Mouse (Mus musculus): Measurements from ENCODE around the gene Ino80b.

Ino80b gene

DNA sequence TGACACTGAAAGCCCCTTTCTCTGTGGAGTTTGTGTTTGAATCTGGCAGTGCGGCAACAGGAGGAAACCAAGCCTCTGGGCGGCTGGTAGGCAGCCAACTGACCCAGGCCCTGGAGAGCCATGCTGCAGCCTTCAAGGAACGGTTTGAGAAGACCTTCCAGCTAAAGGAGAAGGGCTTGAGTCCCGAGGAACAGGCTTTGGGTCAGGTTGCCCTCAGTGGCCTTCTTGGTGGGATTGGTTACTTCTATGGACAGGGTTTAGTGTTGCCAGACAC is 8.1 kb downstream of the Ino80b start:
- DNase-seq, result no peak

- DNase-seq, result no peak
These were observed 8.7 kb downstream of the Ino80b start for GRCm38 (mm10) chr6:83116373-83117164.

- DNase-seq, result no peak
These were observed 9.4 kb downstream of the Ino80b start for GRCm38 (mm10) chr6:83115682-83116372.

- DNase-seq, result peak; percentile 96 to 97
These were observed 10.1 kb downstream of the Ino80b start, which contains the start of gene Mogs for GRCm38 (mm10) chr6:83115011-83115671. Gene Mogs (plus strand): TSS chr6:83115496.

- no peak for DNase-seq
These were observed 13.6 kb downstream of the Ino80b start for GRCm38 (mm10) chr6:83111510-83112136.

- peak; percentile 84 to 90 for DNase-seq
These were observed 16.2 kb downstream of the Ino80b start, which contains the start of gene Mrpl53 for GRCm38 (mm10) chr6:83108762-83109668. Gene Mrpl53 (plus strand): TSS chr6:83109040.

DNA sequence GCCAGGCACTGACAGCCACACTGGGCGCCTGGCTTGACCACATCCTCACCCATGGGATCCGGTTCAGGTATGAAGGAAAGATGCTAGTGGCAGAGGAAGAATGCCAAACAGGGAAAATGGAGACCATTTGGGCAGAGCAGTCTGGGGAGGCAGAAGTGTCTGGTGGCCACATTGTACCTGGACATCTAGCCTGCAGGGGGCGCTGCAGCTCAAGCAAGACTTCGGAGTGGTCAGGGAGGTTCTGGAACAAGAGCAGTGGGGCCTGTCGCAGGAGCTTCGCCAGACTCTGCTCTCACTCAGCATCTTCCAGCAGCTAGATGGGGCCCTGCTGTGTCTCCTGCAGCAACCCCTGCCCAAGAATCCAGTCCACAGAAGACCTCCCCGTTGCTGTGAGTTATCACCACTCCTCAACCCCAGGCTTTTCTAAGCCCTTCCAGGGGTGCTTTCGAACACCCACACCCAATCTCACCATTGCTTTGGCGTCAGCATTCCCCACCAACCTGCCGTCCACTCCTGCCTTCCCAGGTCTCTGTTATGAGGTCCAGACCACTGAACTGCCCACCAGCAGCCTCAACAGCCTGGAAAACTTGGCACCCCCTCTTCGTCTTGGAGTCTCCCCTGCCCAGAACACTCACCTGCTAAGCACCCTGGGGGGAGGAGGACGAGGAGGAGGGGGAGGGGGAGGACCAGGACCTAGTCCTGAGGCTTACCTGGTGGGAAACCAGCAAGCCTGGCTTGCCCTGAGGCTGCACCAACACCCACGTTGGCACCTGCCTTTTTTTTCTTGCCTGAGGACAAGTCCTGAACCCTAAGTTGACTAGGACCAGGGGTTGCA is 17.4 kb downstream of the Ino80b start:
- DNase-seq, result peak; percentile 88 to 89

GRCm38 (mm10) chr6:83104158-83104557 is 21.1 kb downstream of the Ino80b start:
- DNase-seq, result no peak

DNA sequence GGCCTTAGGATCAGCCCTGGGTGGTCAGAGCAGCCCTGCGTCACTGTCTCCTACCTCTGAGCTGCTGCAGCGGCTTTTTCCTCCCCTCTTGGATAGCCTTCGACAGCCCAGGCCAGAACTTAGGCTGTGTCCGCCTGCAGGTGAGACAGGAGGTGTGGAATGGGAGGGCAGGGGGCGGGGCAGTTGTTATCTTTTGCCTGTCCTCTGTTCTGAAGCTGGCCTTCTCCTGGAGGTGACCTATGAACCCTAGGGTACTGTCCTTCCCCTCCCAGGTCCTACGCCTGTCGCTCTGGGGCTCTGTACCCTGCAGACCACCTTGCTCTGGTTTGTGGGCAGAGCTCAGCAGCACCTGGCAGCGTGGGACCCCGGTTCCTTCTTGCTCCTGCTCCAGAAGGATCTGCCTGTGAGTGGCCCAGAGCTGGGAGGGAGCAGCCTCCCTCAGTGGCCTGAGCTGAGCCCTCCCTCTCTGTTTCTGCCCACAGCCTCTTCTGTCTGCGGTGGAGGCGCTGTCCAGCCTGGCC is 22.0 kb downstream of the Ino80b start:
- DNase-seq, result no peak

- peak; percentile 67 to 83 for DNase-seq
These were observed 23.3 kb downstream of the Ino80b start for GRCm38 (mm10) chr6:83101688-83102556.

DNA sequence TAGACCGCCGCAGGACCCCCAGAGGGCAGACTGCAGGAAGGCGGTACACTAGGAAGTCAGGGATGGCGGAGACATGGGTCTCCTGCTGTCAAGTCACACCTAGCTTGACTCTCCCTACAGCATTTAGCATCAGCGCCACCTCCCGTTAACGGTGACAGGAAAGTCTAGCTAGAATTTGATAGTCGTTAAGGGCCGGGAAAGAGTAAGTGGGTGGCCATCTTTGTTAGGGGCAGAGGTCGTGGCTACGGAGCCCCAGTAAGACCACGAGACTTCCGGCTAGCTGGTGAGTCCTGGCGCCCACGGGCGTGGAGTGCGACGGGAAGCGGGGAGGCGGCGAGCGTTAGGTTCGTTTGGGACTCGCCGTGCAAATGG is 23.9 kb downstream of the Ino80b start, which contains the start of the genes Ccdc142 and Gm42688:
Ccdc142 (plus strand) TSS at position 286 of the 372 bp plus-strand sequence.
Gm42688 (plus strand) TSS at position 302 of the 372 bp plus-strand sequence.
- DNase-seq, result peak; percentile 94 to 96

DNA sequence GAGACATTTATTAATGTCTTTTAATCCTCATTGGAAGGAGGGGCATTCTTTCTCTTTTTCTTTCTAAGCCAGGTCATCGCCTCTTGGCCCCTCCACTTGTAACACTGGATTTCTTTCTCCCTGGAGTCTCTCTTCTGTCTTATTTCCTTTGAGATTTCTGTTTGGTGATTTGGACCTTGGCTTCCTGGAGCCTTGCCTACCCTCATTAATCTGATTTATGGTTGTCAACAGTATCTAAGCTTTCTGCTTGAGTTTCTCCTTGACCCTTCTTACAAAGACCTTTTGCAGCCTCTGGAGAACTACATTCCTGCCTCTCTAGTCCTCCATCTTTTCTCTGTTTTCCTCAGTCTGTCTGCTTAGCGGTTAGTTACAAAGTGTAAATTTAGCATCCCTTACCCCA is 26.8 kb downstream of the Ino80b start:
- DNase-seq, result peak in 1 of 2 experiments; percentile 68

GRCm38 (mm10) chr6:83095968-83096367 is 29.3 kb downstream of the Ino80b start:
- no peak for DNase-seq

- DNase-seq, result peak; percentile 51 to 65
These were observed 32.7 kb downstream of the Ino80b start for GRCm38 (mm10) chr6:83092416-83093127.

GRCm38 (mm10) chr6:83087926-83088260 is 37.3 kb downstream of the Ino80b start:
- DNase-seq, result no peak

DNA sequence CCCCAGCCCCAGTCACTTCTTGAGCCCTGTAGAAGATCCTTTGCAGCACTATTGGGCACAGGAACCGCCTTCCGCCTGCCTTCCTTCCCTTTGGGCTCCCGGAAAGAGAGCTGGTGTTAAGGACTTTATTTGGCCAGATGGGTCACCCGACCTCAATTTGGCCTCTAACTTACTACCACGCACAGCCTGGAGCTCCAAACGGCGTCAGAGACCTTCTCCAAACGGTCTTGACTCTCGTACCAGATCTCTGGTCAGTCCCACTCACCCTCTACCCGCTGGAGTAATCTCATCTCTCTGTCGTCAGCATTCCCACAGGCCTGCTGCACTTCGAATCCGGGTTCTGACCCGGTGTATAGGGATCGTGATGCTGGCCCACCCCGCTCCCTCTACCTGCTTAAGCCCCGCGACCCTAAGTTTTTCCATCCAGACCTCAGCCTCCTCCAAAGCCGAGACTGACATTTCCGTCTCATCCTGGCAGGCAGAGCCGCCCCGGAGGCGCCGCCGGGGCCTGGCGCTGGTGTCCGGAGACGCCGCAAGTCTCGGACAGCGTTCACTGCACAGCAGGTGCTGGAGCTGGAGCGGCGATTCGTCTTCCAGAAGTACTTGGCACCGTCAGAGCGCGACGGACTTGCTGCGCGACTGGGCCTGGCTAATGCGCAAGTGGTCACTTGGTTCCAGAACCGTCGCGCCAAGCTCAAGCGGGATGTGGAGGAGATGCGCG is 37.9 kb downstream of the Ino80b start:
- peak; percentile 51 to 69 for DNase-seq

DNA sequence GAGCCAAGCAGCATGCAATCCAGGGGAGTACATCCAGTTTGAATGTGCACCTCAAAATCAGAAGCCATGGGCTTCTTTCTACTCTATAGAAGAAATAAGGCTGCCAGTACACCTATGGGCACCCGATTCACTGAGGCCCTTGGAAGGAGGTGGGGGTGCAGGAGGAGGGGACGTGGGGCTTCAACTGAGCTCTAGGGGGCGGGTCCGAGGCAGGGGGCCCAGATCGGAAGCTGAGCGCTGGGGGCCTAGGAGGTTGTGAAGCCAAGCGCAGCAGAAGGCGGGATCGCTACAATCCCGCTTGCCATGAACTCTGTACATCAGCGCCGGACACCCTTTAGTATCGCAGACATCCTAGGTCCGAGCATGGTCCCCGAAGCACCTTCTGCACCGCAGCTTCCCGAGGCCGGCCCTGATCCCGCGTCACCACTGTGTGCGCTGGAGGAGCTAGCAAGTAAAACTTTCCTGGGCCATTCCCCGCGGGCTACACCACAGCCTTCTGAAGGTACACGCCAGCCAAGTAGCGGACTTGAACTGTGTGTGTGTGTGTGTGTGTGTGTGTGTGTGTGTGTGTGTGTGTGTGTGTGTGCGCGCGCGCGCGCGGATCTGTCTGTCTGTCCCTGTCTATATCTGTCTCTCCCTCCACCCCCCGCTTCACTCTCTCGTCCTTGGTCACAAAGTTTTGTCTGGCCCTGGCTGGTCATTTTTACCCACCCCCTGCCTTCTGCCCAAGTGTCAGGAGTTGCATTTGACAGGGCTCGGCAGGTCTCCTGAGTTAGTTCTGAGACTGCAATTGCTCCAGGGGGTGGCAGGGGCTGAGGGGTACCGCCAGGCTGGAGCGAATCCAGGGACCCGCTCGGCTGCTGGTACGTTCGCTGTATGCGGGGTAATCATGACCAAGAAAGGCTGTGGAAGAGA is 38.9 kb downstream of the Ino80b start, which contains the start of gene Lbx2:
Lbx2 (plus strand) TSS at position 247 of the 915 bp plus-strand sequence.
- DNase-seq, result no peak
